Mouse (Mus musculus) frontal cortex, adult 2 months (tissue): ENCODE data around the gene 1810010D01Rik. TPM values are rescaled to one million over a fixed set of nuclear protein-coding genes. Genes with fewer than 3 reads are reported as not detected.

Experiments
- DNase-seq, 2 experiments: peaks; one replicate each; pipeline ENCODE4 v3.0.0; 2022; ENCODE audit warnings: low spot score in 1 of 2; ENCODE audit errors: extremely low spot score in 1 of 2
- polyA plus RNA-seq: library from polyadenylated mRNA; depleted of rRNA; stranded (reverse); fragments of >200 nt; gene quantifications from 2 replicates; pipeline ENCODE4 v1.2.3, GENCODE M21; 2012; rRNA removed

The 1810010D01Rik gene
- polyA plus RNA-seq = 2.1 and 2.7 TPM in 2 replicates

DNA sequence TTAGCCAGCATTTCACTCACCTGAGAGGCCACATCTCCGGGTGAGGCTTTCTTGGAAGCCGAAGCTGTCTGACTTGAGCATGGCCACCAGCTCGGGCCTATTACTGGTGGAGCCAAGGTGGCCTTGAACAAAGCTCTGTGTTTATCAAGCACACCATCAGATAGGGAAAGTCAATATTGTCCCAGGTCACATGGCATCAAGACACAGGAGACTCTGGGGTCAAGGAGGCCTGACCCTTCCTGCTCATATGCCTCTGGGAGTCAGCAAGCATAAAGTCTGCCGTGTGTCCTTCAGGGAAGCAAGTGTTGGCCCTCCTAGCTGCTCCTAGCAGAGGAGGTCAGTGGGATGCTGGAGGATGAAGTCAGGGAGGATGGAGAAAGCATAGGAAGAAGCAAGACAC lies at the start of gene 1810010D01Rik:
Gene 1810010D01Rik, minus strand, starts transcription at position 114 of the 400 bp plus-strand sequence.
- no peak for DNase-seq

DNA sequence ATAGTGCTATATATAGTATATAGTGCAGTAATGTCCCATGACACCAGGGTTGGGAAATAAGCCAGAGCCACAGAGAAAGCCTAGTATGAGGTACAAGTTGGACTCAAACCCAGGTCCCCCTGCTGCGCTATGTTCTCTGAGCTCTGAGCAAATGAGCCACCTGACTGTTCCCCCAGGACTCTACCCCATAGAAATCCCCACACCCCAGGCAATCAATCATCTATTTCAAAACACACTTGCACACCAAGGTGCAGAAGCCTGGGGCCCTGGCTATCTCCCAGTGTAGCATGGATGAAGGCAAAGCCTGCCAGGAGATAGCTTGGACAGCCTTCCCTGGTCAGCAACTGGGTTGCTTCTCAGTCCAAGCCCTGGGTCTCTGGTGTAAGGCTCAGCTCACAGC lies 48.2 kb upstream of the 1810010D01Rik start:
- DNase-seq = no peak

DNA sequence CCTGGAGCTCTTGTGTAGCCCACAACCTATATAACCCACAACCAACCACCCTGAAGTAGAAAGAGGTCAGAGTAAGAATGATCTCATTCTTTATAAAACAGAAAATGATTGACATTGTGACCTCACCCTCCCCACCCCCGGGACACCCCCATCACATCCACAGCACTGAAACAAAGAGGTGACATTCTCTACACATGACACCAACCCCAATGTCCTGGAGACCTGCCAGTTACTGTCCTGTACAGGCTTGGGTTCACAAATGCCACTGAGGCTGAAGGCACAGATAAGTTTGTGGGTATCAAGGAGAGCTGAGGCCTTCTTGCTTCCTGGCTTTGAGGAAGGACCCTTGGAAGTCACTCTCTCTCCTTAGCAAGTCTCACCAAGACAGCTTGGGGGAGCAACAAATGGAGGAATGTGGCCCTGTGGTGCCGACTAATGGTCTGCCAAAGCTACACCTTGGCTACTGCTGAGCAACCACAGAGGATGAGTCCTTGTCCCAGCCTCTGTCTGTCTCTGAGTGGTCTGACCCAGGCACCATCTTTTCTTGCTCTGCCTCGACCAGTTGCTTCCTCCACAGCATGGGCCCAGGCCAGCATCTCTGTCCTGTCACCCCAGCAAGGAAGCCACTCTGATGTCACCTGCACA lies 46.2 kb upstream of the 1810010D01Rik start:
- DNase-seq = no peak

DNA sequence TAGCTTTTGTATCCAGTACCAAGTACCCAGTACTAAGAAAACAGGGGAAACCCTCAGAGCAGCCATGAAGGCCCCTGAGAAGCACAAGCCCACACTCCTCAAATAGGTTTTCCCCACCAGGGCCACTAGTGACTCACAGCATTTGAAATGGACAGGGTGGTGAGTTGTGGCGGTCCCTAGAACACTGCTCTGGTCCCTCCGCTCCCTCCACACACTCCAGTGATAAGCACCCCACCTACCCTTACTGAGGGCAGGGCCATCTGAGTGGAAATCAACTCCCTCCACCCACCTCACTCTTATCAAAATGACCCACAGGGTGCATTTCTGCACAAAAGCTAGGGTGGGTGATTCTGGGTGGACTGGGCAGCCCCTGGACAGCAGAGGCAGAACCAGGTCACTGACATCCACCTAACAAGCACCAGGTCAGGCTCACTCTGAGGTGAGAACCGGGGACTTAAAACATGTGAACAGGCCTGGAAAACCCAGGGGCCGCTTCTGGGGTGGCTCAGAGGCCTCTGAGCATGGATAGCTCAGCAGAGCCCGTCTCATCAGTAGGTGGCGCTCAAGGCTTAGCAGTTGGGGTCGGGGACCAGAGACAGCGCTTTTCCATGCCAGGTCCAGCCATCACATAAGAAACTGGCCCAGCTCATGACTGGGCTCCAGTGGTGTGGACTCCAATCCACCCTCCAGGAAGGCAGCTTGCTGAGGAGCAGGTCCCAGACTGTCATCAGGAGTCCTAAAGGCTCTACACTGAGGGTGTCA lies 45.0 kb upstream of the 1810010D01Rik start:
- DNase-seq = peak in 1 of 2 experiments; percentile 88

DNA sequence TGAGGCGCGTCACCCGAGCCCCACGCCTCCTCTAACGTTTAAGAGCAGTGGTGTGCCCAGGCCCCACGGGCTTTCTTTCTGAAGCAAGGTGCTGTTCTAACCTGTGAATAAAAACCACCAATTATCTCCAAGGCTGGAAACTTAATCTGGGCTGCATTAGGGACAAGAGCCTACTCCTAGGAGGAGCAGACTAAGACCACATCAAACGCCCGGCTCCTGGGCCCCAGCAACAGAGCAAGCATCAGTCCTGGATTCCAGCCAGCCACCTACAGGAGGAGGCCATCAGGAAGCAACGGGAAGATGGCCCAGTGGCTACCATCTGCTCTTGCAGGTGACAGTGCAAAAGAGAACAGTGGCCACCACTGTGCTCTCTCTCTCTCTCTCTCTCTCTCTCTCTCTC lies 42.3 kb upstream of the 1810010D01Rik start:
- DNase-seq = no peak

DNA sequence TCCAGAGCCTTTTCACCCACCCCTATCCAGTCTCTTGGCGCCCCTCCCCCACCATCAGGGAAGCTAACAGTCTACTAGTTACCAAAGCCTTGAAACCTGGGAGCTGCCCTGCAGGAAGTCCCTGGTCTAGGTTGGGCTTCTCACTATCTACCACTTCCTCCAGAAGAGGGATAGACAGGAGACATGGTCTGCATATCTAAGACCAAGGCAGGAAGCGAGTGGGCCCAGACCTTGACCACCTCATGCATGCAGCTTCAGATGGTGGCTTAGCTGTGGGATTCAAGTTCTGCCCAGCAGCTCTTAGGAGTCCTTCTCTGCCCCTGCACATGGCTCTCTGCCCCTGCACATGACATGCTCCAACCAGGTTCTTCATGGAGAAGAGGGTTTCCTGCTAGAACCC lies 41.0 kb upstream of the 1810010D01Rik start:
- no peak for DNase-seq

DNA sequence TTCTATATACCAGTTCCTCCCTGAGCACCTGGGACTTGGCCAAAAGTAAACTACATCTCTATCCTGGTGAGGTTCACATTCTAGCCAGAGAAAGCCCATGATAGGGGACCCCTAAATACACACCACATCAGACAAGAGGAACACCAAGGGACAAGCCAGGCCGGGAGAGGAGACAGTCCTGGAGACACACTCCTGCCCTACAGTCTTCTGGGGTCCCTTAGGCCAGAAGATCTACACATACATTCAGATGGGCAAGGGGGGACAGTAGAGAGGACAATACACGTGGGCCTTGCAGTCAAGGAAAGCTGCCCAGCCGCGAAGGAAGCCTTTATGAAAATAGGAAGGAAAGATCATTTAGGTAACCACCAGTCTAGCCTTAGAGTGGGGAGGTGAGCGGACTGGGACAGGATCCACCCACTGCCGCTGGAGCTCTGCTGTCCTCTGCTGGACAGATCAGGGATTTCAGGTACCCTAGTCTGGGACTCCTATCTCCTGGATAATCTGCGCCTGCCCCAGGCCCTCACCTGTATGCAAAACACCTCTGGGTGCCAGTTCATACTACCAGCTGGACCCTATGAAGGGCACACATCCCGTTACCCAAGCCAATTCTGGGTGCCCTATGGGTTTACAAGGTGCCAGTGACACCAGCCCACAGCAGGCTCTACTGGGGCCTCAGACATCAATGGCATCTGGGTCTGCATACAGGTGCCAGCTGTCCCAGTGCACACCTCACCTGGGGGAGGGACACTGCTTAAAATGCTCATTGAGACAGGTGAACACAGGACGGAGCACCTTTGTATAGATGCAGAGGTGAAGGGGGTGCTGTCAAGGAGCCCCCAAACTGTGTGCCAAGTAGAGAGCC lies 35.2 kb upstream of the 1810010D01Rik start:
- DNase-seq = peak; percentile 33 to 88

DNA sequence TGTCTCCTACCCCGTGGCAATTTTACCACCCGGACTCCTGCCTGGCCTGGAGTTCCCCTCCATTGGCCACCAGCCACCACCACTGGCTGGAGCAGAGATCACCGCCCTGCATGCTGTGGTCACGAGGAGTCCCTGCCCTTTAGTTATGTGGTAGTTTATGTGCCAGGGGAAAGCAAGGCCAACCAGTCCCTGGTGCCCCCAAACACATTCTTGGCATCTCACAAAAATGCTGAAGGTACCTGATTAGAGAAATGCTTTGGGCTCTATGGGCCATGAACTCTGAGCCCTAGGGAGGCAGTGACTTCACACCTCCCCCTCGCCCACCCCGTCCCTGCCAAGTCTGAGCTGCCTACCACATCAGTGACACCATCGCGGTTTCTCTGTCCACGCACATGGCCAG lies 34.1 kb upstream of the 1810010D01Rik start:
- no peak for DNase-seq

DNA sequence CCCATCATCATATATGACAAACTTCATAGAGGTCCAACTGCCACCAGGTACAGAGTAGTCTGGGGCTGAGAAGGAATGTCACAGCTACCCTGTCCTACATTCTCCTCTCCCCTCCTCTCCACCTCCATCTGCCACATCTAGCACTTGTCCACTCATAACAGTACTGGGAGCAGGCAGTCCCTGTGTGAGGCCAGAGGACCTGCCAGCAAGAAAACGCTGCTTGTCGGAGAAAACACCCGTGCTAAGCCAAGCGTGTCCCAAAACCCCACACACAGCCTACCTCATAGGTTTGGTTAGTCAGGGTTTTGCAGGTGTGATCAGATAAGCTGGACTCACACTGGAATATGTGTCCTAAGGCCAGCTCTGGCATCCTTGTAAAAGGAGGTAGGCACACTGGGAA lies 33.0 kb upstream of the 1810010D01Rik start:
- DNase-seq = no peak

DNA sequence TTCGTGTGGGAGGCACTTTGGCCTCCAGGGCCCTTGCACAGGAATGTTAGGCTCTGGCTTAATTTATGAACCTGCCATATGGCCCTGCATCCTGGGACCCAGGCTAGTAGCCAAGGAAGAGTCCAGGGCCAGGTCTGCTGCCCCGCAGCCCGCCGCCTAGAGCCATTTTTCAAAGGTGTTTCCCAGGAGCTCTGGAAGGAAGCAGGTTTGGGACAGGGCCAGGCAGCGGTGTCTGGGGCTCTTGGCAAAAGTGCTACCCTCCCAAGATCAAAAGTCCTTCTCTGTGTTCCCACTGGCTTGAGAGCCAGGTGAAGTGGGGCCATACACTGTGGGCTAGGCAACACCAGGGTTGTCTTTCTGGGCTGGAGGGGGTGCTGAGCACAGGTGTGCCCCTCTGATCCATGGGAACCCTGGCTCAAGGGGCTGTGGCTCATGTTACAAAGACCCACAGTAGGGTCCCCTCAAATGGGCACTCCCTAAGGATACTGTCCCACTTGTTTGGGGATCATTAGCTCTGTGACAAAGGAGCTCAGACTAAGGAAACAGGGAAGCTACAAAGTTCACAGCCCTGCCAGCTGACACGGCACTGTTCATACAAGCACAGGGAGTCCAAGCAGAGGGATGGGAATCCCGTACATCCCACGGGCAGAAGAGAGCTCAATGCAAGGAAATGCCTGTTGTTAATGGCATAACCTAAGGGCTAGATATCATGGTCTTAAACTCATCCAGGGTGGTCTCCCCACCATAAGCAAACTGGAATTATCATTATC lies 32.0 kb upstream of the 1810010D01Rik start:
- no peak for DNase-seq

DNA sequence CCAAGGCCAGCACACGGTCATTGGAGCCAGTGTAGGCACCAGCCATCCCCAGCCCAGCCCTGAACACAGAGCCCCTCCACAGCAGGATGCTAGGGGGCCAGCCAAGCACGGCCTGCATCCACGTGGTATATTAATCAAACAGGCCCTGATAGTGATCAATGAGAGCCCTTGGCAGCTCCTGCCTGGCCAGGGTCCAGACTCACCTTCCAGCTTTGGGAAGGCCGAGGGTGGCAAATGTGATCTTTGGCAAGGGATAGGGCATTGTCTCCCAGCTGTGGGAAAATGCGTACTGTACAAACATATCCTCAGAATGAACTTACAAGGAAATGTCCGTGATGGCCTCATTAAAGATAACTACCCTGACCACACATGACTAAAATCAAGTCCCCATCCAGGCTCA lies 31.2 kb upstream of the 1810010D01Rik start:
- no peak for DNase-seq

DNA sequence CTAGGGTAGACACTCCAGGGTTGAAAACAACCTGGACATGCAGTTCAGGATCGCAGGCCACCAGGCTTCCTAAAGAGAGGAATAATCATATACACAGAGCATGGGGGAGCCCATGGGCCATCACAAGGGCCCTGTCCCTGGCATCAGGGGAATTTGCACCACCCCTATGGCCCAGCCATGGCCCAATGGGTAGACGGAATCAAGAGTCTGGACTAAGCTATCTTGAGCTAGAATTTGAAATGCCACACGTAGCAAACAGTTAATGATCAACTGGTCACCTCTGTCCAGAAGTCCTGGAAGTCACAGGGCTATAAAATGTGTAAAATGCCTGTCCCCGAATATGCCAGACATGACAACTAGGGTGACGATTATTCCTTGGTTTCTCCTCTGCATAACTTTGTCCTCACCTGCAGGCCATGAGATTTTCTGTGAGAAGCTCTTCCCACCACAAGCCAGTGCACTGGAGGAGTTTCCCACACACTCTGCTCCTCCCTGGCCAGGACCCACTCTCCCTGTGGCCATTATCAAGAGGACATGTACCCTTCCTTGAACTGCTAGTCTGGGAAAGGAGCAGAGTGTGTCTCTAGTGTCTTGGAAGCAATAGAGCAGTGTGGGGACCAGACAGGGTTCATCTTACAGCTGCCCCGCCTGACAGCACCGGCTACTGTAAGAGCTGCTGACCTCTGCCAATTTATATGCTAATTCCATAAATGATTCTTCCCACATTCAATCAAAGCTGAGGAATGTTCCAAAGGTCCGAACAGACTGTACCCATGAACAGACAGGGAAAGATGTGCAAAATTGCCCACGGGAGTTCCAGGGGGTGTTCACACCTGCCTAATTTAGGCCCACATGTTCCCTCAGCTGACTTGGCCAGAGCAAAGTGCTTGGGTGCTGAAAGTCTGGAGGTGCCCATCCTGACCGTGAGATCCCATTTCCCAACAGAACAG lies 27.2 kb upstream of the 1810010D01Rik start:
- DNase-seq = no peak

DNA sequence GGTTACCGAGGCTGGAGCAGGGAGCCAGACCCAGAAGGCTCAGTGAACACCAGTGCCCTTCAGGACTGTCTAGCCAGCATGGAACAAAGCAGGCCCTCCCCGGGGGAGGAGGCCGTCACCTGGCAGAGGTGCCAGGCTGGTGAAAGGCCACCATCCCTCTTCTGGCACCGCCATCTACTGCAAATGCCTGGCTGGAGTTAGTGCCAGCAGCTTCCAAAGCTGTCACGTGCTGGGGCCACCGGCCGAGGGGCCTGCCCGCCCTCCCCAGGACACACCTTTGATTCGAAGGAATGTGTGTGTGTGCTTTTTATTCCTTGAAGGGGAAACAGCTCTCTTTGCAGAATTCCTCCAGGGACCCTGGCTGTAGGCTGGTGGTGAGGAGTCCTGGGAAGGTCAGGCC lies 23.7 kb upstream of the 1810010D01Rik start:
- no peak for DNase-seq

DNA sequence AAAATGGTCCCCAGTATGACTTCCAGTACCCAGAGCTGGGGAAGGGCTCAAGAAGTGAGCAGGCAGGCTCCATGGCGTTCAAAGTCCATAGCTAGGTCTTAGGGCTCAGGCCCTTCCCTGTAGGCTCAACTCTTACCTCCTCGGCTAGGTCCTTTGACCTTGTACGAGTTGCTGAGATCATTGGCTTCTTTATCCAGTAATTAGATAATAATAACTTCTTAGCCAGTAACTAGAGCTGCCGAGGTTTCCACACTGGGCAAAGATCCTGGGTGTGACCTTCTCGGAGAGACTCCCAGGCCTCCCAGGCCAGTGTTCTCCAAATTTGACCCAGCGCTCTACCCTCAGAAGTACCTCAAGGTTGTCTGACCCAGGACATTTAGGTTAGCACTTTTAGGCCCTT lies 18.7 kb upstream of the 1810010D01Rik start:
- DNase-seq = no peak

DNA sequence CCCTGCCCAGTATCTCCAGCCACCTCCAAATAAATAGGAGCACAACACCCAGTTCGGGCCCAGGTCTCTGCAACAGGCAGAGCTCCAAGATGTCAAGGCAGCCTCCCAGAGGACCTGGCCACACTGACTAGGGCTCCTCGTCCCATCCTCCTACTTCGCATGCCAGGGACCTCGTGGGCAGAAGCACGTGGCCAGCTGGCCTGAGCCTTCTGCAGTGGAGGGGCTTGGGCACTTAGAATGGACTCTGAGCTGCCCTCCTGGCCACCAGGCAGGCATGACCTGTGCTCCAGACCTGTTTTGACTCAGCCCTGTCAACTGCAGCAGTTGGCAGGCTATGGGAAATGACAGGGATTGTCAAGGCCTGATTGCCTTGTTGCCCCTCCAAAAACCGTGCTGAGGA lies 17.7 kb upstream of the 1810010D01Rik start:
- no peak for DNase-seq

DNA sequence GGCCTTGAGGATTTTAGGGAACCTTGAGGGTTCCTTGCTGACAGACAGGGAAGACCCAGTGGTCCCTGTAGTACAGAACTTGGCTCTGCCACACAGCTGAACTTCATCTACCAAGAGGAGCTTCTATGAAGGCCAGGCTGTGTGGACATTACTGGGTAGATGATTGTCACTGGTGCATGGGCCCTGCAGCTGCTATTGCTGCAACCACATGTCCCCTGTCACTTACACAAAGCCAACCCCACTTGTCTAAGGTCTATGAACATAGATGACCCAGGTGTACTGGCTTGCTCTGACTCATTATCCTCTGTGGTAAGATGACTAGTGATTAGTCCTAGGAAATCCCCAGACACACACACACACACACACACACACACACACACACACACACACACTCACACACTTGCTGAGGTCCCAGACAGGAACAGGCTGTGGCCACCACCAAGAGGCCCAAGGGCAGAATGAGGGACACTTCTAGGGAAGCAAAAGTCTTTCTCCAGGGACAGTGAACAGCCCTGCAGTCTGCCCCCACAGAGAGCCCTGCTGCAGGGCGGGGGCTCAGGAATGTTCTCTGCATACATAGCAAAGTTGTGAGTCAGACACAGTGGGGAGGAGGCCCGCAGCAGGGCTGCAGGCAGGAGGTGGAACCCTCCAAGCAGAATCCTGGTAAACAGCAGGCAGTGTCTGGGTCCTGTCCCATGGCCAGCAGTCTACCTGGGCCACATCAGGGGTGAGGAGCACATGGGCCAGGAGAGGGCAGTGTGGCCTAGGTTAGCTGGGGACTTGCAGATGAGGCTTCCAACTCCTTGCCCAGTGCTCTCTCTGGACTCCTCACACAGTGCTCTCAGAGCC lies 14.1 kb upstream of the 1810010D01Rik start:
- peak; percentile 27 to 56 for DNase-seq

DNA sequence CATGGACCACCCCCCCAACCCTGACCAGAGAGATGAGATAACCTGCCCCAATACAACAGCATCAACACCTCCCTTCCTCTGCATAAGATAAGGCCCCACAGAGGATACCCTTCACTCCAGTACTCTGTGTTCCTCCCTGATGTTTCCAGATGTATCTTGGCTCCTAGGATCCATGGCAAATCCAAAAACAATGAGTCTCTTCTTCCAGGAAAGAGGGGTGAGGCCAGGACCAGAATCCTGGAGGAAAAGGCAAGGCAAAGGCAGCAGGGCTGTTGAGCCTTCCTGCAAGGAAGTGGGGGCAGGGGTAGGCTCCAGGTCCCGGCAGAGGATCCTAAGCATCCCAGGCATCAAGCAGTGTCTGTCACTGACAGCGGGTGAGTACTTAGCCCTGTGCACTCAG lies 13.4 kb upstream of the 1810010D01Rik start:
- DNase-seq = no peak

DNA sequence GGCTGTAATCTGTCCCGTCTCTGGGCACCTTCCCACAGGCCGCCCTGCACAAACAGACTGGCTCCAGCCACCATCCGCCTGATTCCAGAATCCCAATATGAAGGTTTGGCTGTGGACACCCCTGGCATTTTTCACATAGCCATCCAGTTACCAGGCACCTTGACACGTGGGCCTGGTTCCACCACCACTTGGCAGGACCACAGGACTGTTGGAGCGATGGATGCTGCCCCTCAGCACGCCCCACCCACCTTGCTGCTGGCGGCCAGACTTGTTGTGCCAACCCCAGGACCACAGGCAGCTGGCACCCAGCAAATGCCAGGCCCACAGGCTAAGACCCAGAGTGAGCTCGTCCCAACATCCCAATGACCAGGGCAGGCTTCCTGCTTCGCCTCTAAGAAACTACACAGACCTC lies 11.5 kb upstream of the 1810010D01Rik start:
- no peak for DNase-seq

DNA sequence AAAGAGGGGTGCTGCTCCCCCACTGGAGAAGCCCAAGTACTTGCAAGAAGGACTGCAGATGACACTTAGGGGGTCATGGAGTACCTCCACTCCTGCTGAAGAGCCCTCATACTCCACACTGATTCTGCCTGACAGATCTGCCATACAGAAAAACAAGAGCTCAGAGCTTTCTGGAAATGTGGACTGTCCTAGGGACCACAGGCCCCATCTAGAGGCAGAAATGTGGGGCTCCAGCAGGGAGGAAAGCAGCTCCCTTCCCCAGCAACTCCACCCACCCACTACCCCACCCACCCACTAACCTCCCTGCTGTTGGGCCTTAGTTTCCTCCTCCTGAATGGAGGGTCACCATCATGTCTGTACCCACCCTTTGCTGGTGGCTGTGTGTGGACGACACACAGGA lies 8.7 kb upstream of the 1810010D01Rik start:
- no peak for DNase-seq
